ENCODE assay signal across 26 mouse cellular contexts in the genomic region with DNA sequence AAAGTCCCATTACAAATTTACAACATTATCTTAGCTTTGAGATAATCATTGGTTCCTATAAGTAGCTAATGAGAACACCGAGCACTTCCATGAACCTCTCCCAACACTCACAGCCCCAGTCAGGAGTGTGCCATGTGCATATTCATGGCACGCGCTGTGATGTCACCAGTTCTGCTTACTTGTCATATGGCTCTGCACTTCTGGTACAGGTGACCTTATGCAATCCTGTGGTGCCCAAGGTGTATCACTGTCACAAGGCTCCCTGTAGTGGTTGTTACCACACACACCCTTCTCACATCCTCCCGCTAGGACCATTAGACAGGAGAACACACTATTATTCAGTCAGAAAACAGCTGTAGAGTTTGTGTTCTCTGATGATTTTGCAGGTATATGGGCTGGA. TPM values are rescaled to one million over a fixed set of nuclear protein-coding genes. Genes with fewer than 3 reads are reported as not detected.
DNase-seq lines count a peak whose midpoint lies in the region; ATAC-seq and TF ChIP-seq lines count a peak whose summit lies in the region.
"Had no signal": no experiment of that assay in that cellular context is flagged by ENCODE, and none has a peak within 500 bp of the region (broad histone marks: within the 10 kb centered on the region; RNA-seq: fewer than 3 reads in every experiment).

No protein-coding gene starts in this region.

- no peaks in the 10 kb centered on the region for H3K4me1 ChIP-seq in heart, embryonic 11.5 days (ENCODE audit: control insufficient read depth, insufficient read depth, low read length)
- peaks cover 9% of the 10 kb centered on the region for H3K4me1 ChIP-seq in lung, adult 2 months (ENCODE audit: control insufficient read depth, insufficient read depth, low read length)
- H3K4me1 ChIP-seq: embryonic facial prominence, embryonic 10.5 days; embryonic facial prominence, embryonic 12.5 days; forebrain, embryonic 13.5 days; forebrain, embryonic 15.5 days had no signal

- no peak overlapping the region for H3K27ac ChIP-seq in heart, embryonic 11.5 days (ENCODE audit: low read depth, low read length)
- H3K27ac ChIP-seq: embryonic facial prominence, embryonic 10.5 days; embryonic facial prominence, embryonic 12.5 days; forebrain, embryonic 13.5 days; forebrain, embryonic 15.5 days had no signal

- no peaks in the 10 kb centered on the region for H3K79me2 ChIP-seq in myocyte (ENCODE audit: control insufficient read depth, insufficient read depth)

- no peak for TF ChIP-seq CTCF in lung, adult 2 months (IDR thresholded peaks at IDR 0.05; ENCODE audit: insufficient read depth, low read length)

- H3K9me3 ChIP-seq in heart, embryonic 11.5 days (replicated peaks; ENCODE audit: control insufficient read depth, low read length): no peaks in the 10 kb centered on the region
- H3K9me3 ChIP-seq: embryonic facial prominence, embryonic 10.5 days; embryonic facial prominence, embryonic 12.5 days; forebrain, embryonic 13.5 days; forebrain, embryonic 15.5 days; G1E had no signal

- peaks cover 30% of the 10 kb centered on the region for H3K36me3 ChIP-seq in heart, embryonic 11.5 days (ENCODE audit: control insufficient read depth, insufficient read depth, low read length)
- peaks cover 96% of the 10 kb centered on the region for H3K36me3 ChIP-seq in myocyte (ENCODE audit: control insufficient read depth, insufficient read depth)

- H3K4me2 ChIP-seq in heart, embryonic 11.5 days: no peak overlapping the region
- H3K4me2 ChIP-seq in myocyte (ENCODE audit: low read depth): no peak overlapping the region
- H3K4me2 ChIP-seq: embryonic facial prominence, embryonic 12.5 days; forebrain, embryonic 13.5 days; forebrain, embryonic 15.5 days had no signal

- no peak overlapping the region for H3K4me3 ChIP-seq in heart, embryonic 11.5 days (ENCODE audit: low read depth, low read length)
- no peak overlapping the region for H3K4me3 ChIP-seq in lung, adult 2 months (replicated peaks; ENCODE audit: extremely low read depth, low read depth, low read length)
- H3K4me3 ChIP-seq in myocyte: no peak overlapping the region
- H3K4me3 ChIP-seq: embryonic facial prominence, embryonic 10.5 days; embryonic facial prominence, embryonic 12.5 days; forebrain, embryonic 13.5 days; forebrain, embryonic 15.5 days had no signal

- WGBS in heart, embryonic 11.5 days (ENCODE audit: insufficient replicate concordance): 96% methylated on average over 4 of the region's 4 CpGs
- 87% methylated on average over 4 of the region's 4 CpGs for WGBS in lung, adult 2 months

- TF ChIP-seq POLR2A in lung, adult 2 months (IDR thresholded peaks at IDR 0.05; ENCODE audit: borderline replicate concordance, extremely low read depth, low read depth, low read length): no peak
- TF ChIP-seq POLR2A in myocyte (IDR thresholded peaks at IDR 0.05; ENCODE audit: insufficient read length, low read depth): peak; percentile 15

- no peak overlapping the region for H3K9ac ChIP-seq in heart, embryonic 11.5 days (ENCODE audit: low read depth, low read length)
- H3K9ac ChIP-seq: embryonic facial prominence, embryonic 12.5 days; forebrain, embryonic 13.5 days; forebrain, embryonic 15.5 days had no signal

- H3K27me3 ChIP-seq in heart, embryonic 11.5 days (ENCODE audit: control insufficient read depth, insufficient read depth, low read length): no peaks in the 10 kb centered on the region
- H3K27me3 ChIP-seq in myocyte (ENCODE audit: control insufficient read depth, insufficient read depth, insufficient read length): no peaks in the 10 kb centered on the region
- H3K27me3 ChIP-seq: CH12.LX; embryonic facial prominence, embryonic 12.5 days; forebrain, embryonic 13.5 days; forebrain, embryonic 15.5 days; Patski had no signal

- H3ac ChIP-seq in myocyte (ENCODE audit: control insufficient read depth, insufficient read length): no peak overlapping the region

- DNase-seq in heart, adult 11 months: peak; percentile 45
- DNase-seq in lung, postnatal 25 days (ENCODE audit: low spot score): peak; percentile 12
- no peak for DNase-seq in lung, adult 2 months
- DNase-seq: adrenal gland, adult 8-10 months; adrenal gland, postnatal 14 days; adrenal gland, postnatal 36 days; B cell, adult 2 months; cerebellum, adult 11-12 months; cerebellum, adult 2 months; cerebellum, adult 9-10 months; cerebellum, postnatal 10 days; cerebellum, postnatal 25 days had no signal

- ATAC-seq in heart, embryonic 11.5 days (replicated peaks; ENCODE audit: insufficient number of reproducible peaks, low FRiP score, low TSS enrichment): no peak
- ATAC-seq: activated CD4-positive, CD25-positive, alpha-beta regulatory T cell, adult 4 months; CD4-positive, CD25-positive, alpha-beta regulatory T cell, adult 4 months; forebrain, embryonic 13.5 days; forebrain, embryonic 15.5 days; Patski had no signal

TF ChIP-seq in myocyte, 11 proteins besides CTCF, POLR2A, EP300 and RAD21:
- TF ChIP-seq TCF3 (IDR thresholded peaks at IDR 0.05; ENCODE audit: insufficient read length, low read depth) (no peak), MYOG (IDR thresholded peaks at IDR 0.05; ENCODE audit: control insufficient read depth in 1 of 3, insufficient read depth in 1 of 3, insufficient read length in 2 of 3, low read depth in 2 of 3) (no peak), POLR2AphosphoS2 (IDR thresholded peaks at IDR 0.05; ENCODE audit: insufficient read length, low read depth) (peak; percentile 31), REST (IDR thresholded peaks at IDR 0.05; ENCODE audit: insufficient read depth, insufficient read length) (no peak)

RNA-seq across cellular contexts. Expression of a gene that starts 28.7 kb away (rescaled TPM):
- polyA plus RNA-seq in heart, embryonic 11.5 days (2014; fragmentation: Nextera tagmentation; extraction: Ambion mirVana): 11.3 and 12.2 TPM in 2 replicates
- 2.3 TPM in 2 replicates for polyA plus RNA-seq in lung, adult 2 months (2012; rRNA removed)
- 10.3 TPM for polyA plus RNA-seq in myocyte (2012; fragmentation: generic; extraction: Trizol)
- polyA plus RNA-seq: embryonic facial prominence, embryonic 14.5 days; forebrain, embryonic 15.5 days had no signal

RNA-seq across cellular contexts. Expression of a gene that starts 36.7 kb away (rescaled TPM):
- polyA plus RNA-seq in heart, embryonic 11.5 days (2014; fragmentation: Nextera tagmentation; extraction: Ambion mirVana): 1.5 and 1.8 TPM in 2 replicates
- 0.41 TPM in 1 of 2 replicates, not detected in the other for polyA plus RNA-seq in lung, adult 2 months (2012; rRNA removed)
- polyA plus RNA-seq in myocyte (2012; fragmentation: generic; extraction: Trizol): not detected
- polyA plus RNA-seq: activated CD4-positive, CD25-positive, alpha-beta regulatory T cell, adult 4 months; CD4-positive, CD25-positive, alpha-beta regulatory T cell, adult 4 months; cerebellum, adult 2 months; cortical plate, adult 2 months; embryonic facial prominence, embryonic 10.5 days; embryonic facial prominence, embryonic 12.5 days; embryonic facial prominence, embryonic 14.5 days; forebrain, embryonic 11.5 days; forebrain, embryonic 13.5 days; forebrain, embryonic 15.5 days; G1E; Patski had no signal

RNA-seq across cellular contexts. Expression of a gene that starts 43.6 kb away (rescaled TPM):
- polyA plus RNA-seq in heart, embryonic 11.5 days (2014; fragmentation: Nextera tagmentation; extraction: Ambion mirVana): 54.8 and 66.1 TPM in 2 replicates
- 17.4 and 21.9 TPM in 2 replicates for polyA plus RNA-seq in lung, adult 2 months (2012; rRNA removed)
- polyA plus RNA-seq in myocyte (2012; fragmentation: generic; extraction: Trizol): 107 TPM
